Mouse (Mus musculus): ENCODE measurements around the gene Fam216a. TPM values are rescaled to one million over a fixed set of nuclear protein-coding genes. Genes with fewer than 3 reads are reported as not detected.
"Not testable (repeated sequence)": the region's sequence is repeated elsewhere in the genome, so short reads cannot be mapped to it uniquely, and the experiment has no call there.

Gene Fam216a
- total RNA-seq (2021): 10 to 100 TPM in 1 of 2 experiments, 1 to 10 TPM in 1; 9.7 to 11.9 TPM
- long read RNA-seq, experiment 1, transcript Fam216a-201 (7 exons, 1,388 nt): major isoform, 11 of 13 reads
- long read RNA-seq, experiment 1, partial matches to known transcripts: 2 of 13 reads
- long read RNA-seq, experiment 1, other reads (novel, unspliced or antisense): 0 of 13 reads
- long read RNA-seq, experiment 2, transcript Fam216a-201 (7 exons, 1,388 nt): major isoform, 5 of 5 reads
- long read RNA-seq, experiment 2, partial matches to known transcripts: 0 of 5 reads
- long read RNA-seq, experiment 2, other reads (novel, unspliced or antisense): 0 of 5 reads

- peak; percentile 99 to 100 for DNase-seq
These were observed at the start of gene Fam216a for GRCm38 (mm10) chr5:122372192-122372769. Fam216a (minus strand) TSS chr5:122372364.

- DNase-seq: no peak
These were observed 49.3 kb upstream of the Fam216a start, which contains the start of gene Anapc7 for GRCm38 (mm10) chr5:122421271-122422068. Anapc7 (plus strand) TSS chr5:122421693.

- DNase-seq: not testable (repeated sequence)
These were observed 48.5 kb upstream of the Fam216a start for GRCm38 (mm10) chr5:122420676-122421075.

- DNase-seq: no peak
These were observed 43.3 kb upstream of the Fam216a start for GRCm38 (mm10) chr5:122415465-122415864.

GRCm38 (mm10) chr5:122414351-122414750, 42.2 kb upstream of the Fam216a start:
- no peak for DNase-seq

GRCm38 (mm10) chr5:122412826-122413225, 40.7 kb upstream of the Fam216a start:
- peak; percentile 34 to 62 for DNase-seq

- DNase-seq: peak in 1 of 2 experiments; percentile 63
These were observed 39.7 kb upstream of the Fam216a start for GRCm38 (mm10) chr5:122411892-122412291.

GRCm38 (mm10) chr5:122409692-122410645, 37.8 kb upstream of the Fam216a start:
- no peak for DNase-seq

GRCm38 (mm10) chr5:122405537-122405936, 33.4 kb upstream of the Fam216a start:
- DNase-seq: no peak

GRCm38 (mm10) chr5:122403362-122403761, 31.2 kb upstream of the Fam216a start:
- DNase-seq: no peak

GRCm38 (mm10) chr5:122402772-122403171, 30.6 kb upstream of the Fam216a start:
- DNase-seq: peak; percentile 87 to 92

GRCm38 (mm10) chr5:122402160-122402559, 30.0 kb upstream of the Fam216a start:
- DNase-seq: no peak

GRCm38 (mm10) chr5:122401303-122401640, 29.1 kb upstream of the Fam216a start:
- peak; percentile 70 to 89 for DNase-seq

- DNase-seq: peak; percentile 88 to 94
These were observed 28.6 kb upstream of the Fam216a start for GRCm38 (mm10) chr5:122400628-122401302.

- peak; percentile 30 to 44 for DNase-seq
These were observed 27.7 kb upstream of the Fam216a start for GRCm38 (mm10) chr5:122399871-122400270.

- no peak for DNase-seq
These were observed 25.3 kb upstream of the Fam216a start for GRCm38 (mm10) chr5:122397495-122397894.

GRCm38 (mm10) chr5:122396791-122397190, 24.6 kb upstream of the Fam216a start:
- DNase-seq: peak; percentile 62 to 85

GRCm38 (mm10) chr5:122393887-122394286, 21.7 kb upstream of the Fam216a start:
- peak; percentile 60 to 77 for DNase-seq

- DNase-seq: peak; percentile 36 to 63
These were observed 20.3 kb upstream of the Fam216a start for GRCm38 (mm10) chr5:122392227-122393004.

GRCm38 (mm10) chr5:122391786-122392180, 19.6 kb upstream of the Fam216a start, which contains the start of gene Arpc3:
Arpc3 (plus strand) TSS chr5:122391878.
- DNase-seq: peak; percentile 92 to 94
